Comparison of ENCODE assay signal across 15 mouse cellular contexts in the genomic region with DNA sequence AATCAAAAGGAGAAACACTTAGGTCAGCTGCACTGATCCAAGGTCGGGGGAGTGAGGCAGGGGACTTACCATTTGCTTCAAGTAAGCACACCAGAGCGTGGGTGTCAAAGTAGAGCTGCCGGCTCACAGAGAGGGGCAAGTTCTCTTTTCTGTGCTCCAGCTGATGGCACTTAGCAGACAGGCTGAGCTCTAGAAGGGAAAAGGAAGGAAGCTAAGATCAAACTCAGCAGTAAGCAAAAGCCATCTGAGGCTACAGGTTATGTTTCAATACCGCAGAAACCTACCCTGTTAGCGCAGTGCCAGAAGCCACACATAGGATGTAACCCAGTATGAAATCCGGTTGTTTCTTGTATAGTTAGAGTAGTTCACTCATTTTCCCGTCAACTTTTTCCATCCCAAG. TPM values are rescaled to one million over a fixed set of nuclear protein-coding genes. Genes with fewer than 3 reads are reported as not detected.
DNase-seq lines count a peak whose midpoint lies in the region; ATAC-seq and TF ChIP-seq lines count a peak whose summit lies in the region.
"Had no signal": no experiment of that assay in that cellular context is flagged by ENCODE, and none has a peak within 500 bp of the region (broad histone marks: within the 10 kb centered on the region; RNA-seq: fewer than 3 reads in every experiment).

No protein-coding gene starts in this region.

- H3K36me3 ChIP-seq in intestine, embryonic 16.5 days (ENCODE audit: control insufficient read depth, insufficient read depth, low read length) = peaks cover 5% of the 10 kb centered on the region; the same call in 1 of the 2 replicates

- H3K4me3 ChIP-seq in bone marrow macrophage, adult 2 months (ENCODE audit: insufficient read depth, low read length) = peak overlapping the region; percentile 3; the same call in 1 of the 2 replicates
- H3K4me3 ChIP-seq in intestine, embryonic 16.5 days (ENCODE audit: low read length) = no peak overlapping the region
- H3K4me3 ChIP-seq: embryonic facial prominence, embryonic 12.5 days; midbrain, embryonic 10.5 days; myocyte had no signal

- DNase-seq in lung, postnatal 36 days = peak; percentile 15
- no peak for DNase-seq in lung, postnatal 25 days (ENCODE audit: low spot score)
- peak; percentile 50 for DNase-seq in thymus, postnatal 25 days
- no peak for DNase-seq in cerebellum, postnatal 4 days (ENCODE audit: low spot score in 2 of 2)
- DNase-seq in heart, postnatal 14 days = no peak
- DNase-seq: cerebellum, postnatal 25 days; heart, postnatal 4 days; kidney, adult 11 months; lung, embryonic 14.5 days had no signal

- H3K9me3 ChIP-seq in intestine, embryonic 16.5 days (ENCODE audit: control insufficient read depth, low read length) = no peaks in the 10 kb centered on the region
- H3K9me3 ChIP-seq: embryonic facial prominence, embryonic 12.5 days; midbrain, embryonic 10.5 days had no signal

- WGBS in intestine, embryonic 16.5 days = 86% methylated on average over 7 of the region's 7 CpGs

- no peak overlapping the region for H3K9ac ChIP-seq in intestine, embryonic 16.5 days (ENCODE audit: low read depth, low read length)
- H3K9ac ChIP-seq: embryonic facial prominence, embryonic 12.5 days; lung, embryonic 14.5 days had no signal

- no peaks in the 10 kb centered on the region for H3K27me3 ChIP-seq in intestine, embryonic 16.5 days (replicated peaks; ENCODE audit: control insufficient read depth, insufficient read depth, low read length)
- H3K27me3 ChIP-seq: embryonic facial prominence, embryonic 12.5 days had no signal

- H3K4me1 ChIP-seq in bone marrow macrophage, adult 2 months (ENCODE audit: control insufficient read depth, insufficient read depth, low read length) = peaks cover 35% of the 10 kb centered on the region
- H3K4me1 ChIP-seq in intestine, embryonic 16.5 days (ENCODE audit: control insufficient read depth, insufficient read depth, low read length) = peaks cover 6% of the 10 kb centered on the region

- peak; percentile 56 for ATAC-seq in megakaryocyte progenitor cell, adult 5-6 weeks (replicated peaks; ENCODE audit: poor library complexity)
- no peak for ATAC-seq in intestine, embryonic 16.5 days

- intact Hi-C loops in heart, postnatal 14 days (cut with DNase I) = no loop called here

- no peak for TF ChIP-seq CTCF in bone marrow macrophage, adult 2 months (IDR thresholded peaks at IDR 0.05; ENCODE audit: low read depth, low read length)

- TF ChIP-seq POLR2A in bone marrow macrophage, adult 2 months (IDR thresholded peaks at IDR 0.05; ENCODE audit: borderline replicate concordance, low read depth, low read length) = no peak

- no peak overlapping the region for H3K4me2 ChIP-seq in intestine, embryonic 16.5 days (ENCODE audit: low read depth, low read length)
- H3K4me2 ChIP-seq: embryonic facial prominence, embryonic 12.5 days; lung, embryonic 14.5 days had no signal

- peak overlapping the region; percentile 53 for H3K27ac ChIP-seq in bone marrow macrophage, adult 2 months (ENCODE audit: insufficient read depth, low read depth, low read length)
- H3K27ac ChIP-seq in intestine, embryonic 16.5 days (ENCODE audit: low read length) = no peak overlapping the region
- H3K27ac ChIP-seq: embryonic facial prominence, embryonic 12.5 days; midbrain, embryonic 10.5 days had no signal

RNA-seq across cellular contexts. Expression of a gene that starts 5.2 kb away (rescaled TPM):
- polyA plus RNA-seq in bone marrow macrophage, adult 2 months (2012; ENCODE audit: insufficient read depth, insufficient read length, missing spikeins) = 40.0 and 40.2 TPM in 2 replicates
- 16.0 and 18.8 TPM in 2 replicates for total RNA-seq in megakaryocyte progenitor cell, adult 5-6 weeks (2015)
- total RNA-seq in megakaryocyte progenitor cell, adult 5-6 weeks (2017) = 13.7 and 13.8 TPM in 2 replicates
- 8.6 and 9.1 TPM in 2 replicates for polyA plus RNA-seq in intestine, embryonic 16.5 days (2015; fragmentation: Nextera tagmentation; extraction: Ambion mirVana)
- total RNA-seq in heart, postnatal 14 days (2021) = 10 to 100 TPM; 45.7 to 47.5 TPM

Comparison
In these comparisons a context has a peak if more than half of its experiments do, and no peak if none do; other contexts are left out.
1. DNase-seq: peak in lung, postnatal 36 days (single experiment) and thymus, postnatal 25 days (single experiment); none in lung, postnatal 25 days (single experiment), cerebellum, postnatal 4 days (0 of 2) and heart, postnatal 14 days (0 of 2).